Mouse (Mus musculus): ENCODE data around the gene Pdzd2. TPM values are rescaled to one million over a fixed set of nuclear protein-coding genes. Genes with fewer than 3 reads are reported as not detected.

The Pdzd2 gene
- polyA plus RNA-seq, 1 experiment from 2014 or later: 22.1 TPM

GRCm38 (mm10) chr15:12608090-12608489, 131.6 kb downstream of the Pdzd2 start:
- Histone ChIP-seq H3K4me2 (ENCODE audit: low read depth, severe bottlenecking) (no peak overlapping the region), H3K36me3 (ENCODE audit: control insufficient read depth, insufficient read depth, low read length) (no peaks in the 10 kb centered on the region), H3K4me3 (ENCODE audit: low read depth, low read length) (no peak overlapping the region), H3K27ac (replicated peaks; ENCODE audit: low read depth, low read length) (no peak overlapping the region), H3K9me3 (ENCODE audit: control insufficient read depth, low read length) (no peaks in the 10 kb centered on the region; the same call in 1 of the 2 replicates), H3K9ac (ENCODE audit: low read length) (no peak overlapping the region), H3K27me3 (ENCODE audit: control insufficient read depth, insufficient read depth, low read length) (no peaks in the 10 kb centered on the region), H3K4me1 (ENCODE audit: control insufficient read depth, insufficient read depth, low read length) (no peaks in the 10 kb centered on the region)
- ATAC-seq (ENCODE audit: insufficient number of reproducible peaks, low FRiP score, low TSS enrichment, low read depth) (no peak), DNase-seq (ENCODE audit: low spot score) (no peak)
- 84% methylated on average over 6 of the region's 6 CpGs for WGBS

GRCm38 (mm10) chr15:12606306-12606705, 133.4 kb downstream of the Pdzd2 start:
- no peak overlapping the region for H3K27ac ChIP-seq (replicated peaks; ENCODE audit: low read depth, low read length)
- no peak overlapping the region for H3K4me2 ChIP-seq (ENCODE audit: low read depth, severe bottlenecking)
- 77% methylated on average over 9 of the region's 9 CpGs for WGBS
- ATAC-seq (ENCODE audit: insufficient number of reproducible peaks, low FRiP score, low TSS enrichment, low read depth) (no peak), DNase-seq (ENCODE audit: low spot score) (no peak)
- H3K27me3 ChIP-seq (ENCODE audit: control insufficient read depth, insufficient read depth, low read length): no peaks in the 10 kb centered on the region
- H3K9ac ChIP-seq (ENCODE audit: low read length): no peak overlapping the region
- H3K36me3 ChIP-seq (ENCODE audit: control insufficient read depth, insufficient read depth, low read length): no peaks in the 10 kb centered on the region
- H3K9me3 ChIP-seq (ENCODE audit: control insufficient read depth, low read length): no peaks in the 10 kb centered on the region; the same call in 1 of the 2 replicates
- no peaks in the 10 kb centered on the region for H3K4me1 ChIP-seq (ENCODE audit: control insufficient read depth, insufficient read depth, low read length)
- H3K4me3 ChIP-seq (ENCODE audit: low read depth, low read length): no peak overlapping the region

DNA sequence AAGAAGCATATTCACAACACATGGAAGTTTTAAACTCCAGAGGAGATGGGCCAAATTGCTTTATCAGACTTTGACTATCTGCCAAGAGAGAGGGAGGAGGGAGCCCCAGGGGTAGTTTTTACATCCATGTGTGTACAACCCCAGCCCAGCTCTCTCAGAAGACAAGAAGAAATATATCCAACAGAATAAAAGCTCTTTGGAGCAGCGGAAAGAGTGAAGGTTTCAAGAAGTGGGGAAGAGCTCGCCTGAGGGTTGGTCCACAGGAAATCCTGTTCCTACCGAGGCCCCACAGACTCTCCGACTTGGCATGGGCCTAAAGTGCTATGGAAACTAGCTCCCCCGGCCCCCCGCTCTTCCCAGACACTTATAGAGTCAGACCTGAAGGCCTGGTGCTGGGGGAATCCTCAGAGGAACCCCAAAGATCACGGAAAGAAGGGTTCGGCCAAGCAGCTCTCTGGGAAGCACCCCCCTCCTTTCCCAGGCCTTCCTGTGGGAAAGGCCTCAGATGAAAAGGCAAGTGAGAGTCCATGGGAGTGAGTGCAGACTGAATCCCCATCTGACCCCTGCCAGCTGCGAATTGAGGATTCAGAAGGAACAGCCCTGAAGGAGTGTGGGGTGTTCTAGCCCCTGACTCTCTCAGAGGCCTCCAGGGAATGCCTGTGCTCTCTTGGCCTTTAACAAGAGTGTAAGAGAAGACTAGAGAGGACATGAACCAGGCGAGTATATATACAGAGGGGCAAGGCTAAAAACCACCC, 134.3 kb downstream of the Pdzd2 start:
- no peak for DNase-seq (ENCODE audit: low spot score)
- Histone ChIP-seq H3K4me1 (ENCODE audit: control insufficient read depth, insufficient read depth, low read length) (no peaks in the 10 kb centered on the region), H3K27me3 (ENCODE audit: control insufficient read depth, insufficient read depth, low read length) (no peaks in the 10 kb centered on the region), H3K9me3 (ENCODE audit: control insufficient read depth, low read length) (no peaks in the 10 kb centered on the region; the same call in 1 of the 2 replicates), H3K36me3 (ENCODE audit: control insufficient read depth, insufficient read depth, low read length) (no peaks in the 10 kb centered on the region), H3K4me3 (ENCODE audit: low read depth, low read length) (no peak overlapping the region), H3K4me2 (ENCODE audit: low read depth, severe bottlenecking) (no peak overlapping the region), H3K27ac (replicated peaks; ENCODE audit: low read depth, low read length) (no peak overlapping the region), H3K9ac (ENCODE audit: low read length) (no peak overlapping the region)
- WGBS: 78% methylated on average over 10 of the region's 10 CpGs
- no peak for ATAC-seq (ENCODE audit: insufficient number of reproducible peaks, low FRiP score, low TSS enrichment, low read depth)

DNA sequence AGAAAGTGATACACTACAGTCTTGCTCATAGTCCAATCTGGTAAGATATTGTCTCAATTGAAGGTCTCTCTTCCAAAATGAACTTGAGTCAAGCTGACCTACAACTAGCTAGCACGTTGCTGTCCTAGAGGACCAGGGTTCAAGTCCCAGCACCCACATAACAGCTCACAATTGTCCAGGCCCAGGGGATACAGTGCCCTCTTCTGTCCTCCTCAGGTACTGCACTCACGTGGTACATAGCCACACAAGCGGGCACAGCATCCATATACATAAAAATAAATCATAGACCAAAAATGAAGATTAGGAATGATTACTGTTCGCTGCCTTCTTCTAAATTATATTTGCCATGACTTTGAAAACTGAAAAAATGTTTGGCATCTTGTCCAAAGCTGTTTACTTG, 136.1 kb downstream of the Pdzd2 start:
- no peaks in the 10 kb centered on the region for H3K36me3 ChIP-seq (ENCODE audit: control insufficient read depth, insufficient read depth, low read length)
- H3K27me3 ChIP-seq (ENCODE audit: control insufficient read depth, insufficient read depth, low read length): no peaks in the 10 kb centered on the region
- no peaks in the 10 kb centered on the region for H3K4me1 ChIP-seq (ENCODE audit: control insufficient read depth, insufficient read depth, low read length)
- H3K9ac ChIP-seq (ENCODE audit: low read length): no peak overlapping the region
- no peak overlapping the region for H3K4me2 ChIP-seq (ENCODE audit: low read depth, severe bottlenecking)
- H3K9me3 ChIP-seq (ENCODE audit: control insufficient read depth, low read length): no peaks in the 10 kb centered on the region; the same call in 1 of the 2 replicates
- WGBS: 95% methylated on average over 4 of the region's 4 CpGs
- H3K27ac ChIP-seq (replicated peaks; ENCODE audit: low read depth, low read length): no peak overlapping the region
- no peak overlapping the region for H3K4me3 ChIP-seq (ENCODE audit: low read depth, low read length)
- ATAC-seq (ENCODE audit: insufficient number of reproducible peaks, low FRiP score, low TSS enrichment, low read depth) (no peak), DNase-seq (ENCODE audit: low spot score) (no peak)

DNA sequence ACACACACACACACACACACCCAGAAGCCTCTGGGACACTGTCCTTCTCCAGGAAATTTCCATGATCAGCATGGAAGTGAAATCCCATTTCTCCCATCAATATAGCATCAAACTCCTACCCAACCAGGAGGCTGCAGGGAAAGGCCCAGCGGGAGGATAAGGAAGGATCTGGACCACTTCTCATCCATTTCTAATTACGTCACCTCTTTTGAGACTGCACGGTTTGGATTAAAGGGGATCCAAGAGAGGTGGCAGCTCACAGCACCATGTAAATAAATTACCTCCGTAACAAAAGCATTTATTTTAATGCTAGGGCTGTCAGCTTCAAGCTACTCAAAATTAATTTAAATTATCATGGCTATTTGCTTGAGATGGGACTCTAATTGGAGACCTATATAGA, 146.6 kb downstream of the Pdzd2 start:
- H3K4me1 ChIP-seq (ENCODE audit: control insufficient read depth, insufficient read depth, low read length): peaks cover 6% of the 10 kb centered on the region; the same call in 1 of the 2 replicates

DNA sequence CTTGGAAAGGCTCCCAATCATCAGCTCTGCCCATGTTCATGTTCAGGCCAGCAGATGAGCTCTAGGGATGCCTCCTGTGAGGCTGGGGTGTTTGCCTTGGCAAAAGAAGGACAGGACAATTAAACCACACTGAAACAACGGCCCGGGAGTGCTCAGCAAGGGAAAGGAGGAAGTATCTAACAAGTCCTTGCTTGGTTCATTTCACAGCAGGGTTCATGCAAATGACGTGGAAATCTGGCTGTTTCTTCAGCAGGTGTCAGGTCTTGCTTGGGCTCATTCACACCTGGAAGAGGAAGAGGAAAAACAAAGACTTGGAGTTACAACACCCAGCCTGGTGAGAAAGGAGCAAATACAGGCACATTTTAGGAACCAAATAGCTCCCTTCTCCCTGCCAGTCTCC, 147.1 kb downstream of the Pdzd2 start:
- H3K4me2 ChIP-seq (ENCODE audit: low read depth, severe bottlenecking): no peak overlapping the region
- DNase-seq (ENCODE audit: low spot score) (no peak), ATAC-seq (ENCODE audit: insufficient number of reproducible peaks, low FRiP score, low TSS enrichment, low read depth) (no peak)
- H3K36me3 ChIP-seq (ENCODE audit: control insufficient read depth, insufficient read depth, low read length): no peaks in the 10 kb centered on the region
- H3K9me3 ChIP-seq (ENCODE audit: control insufficient read depth, low read length): no peaks in the 10 kb centered on the region
- H3K27me3 ChIP-seq (ENCODE audit: control insufficient read depth, insufficient read depth, low read length): no peaks in the 10 kb centered on the region
- no peak overlapping the region for H3K9ac ChIP-seq (ENCODE audit: low read length)
- WGBS: 11% methylated on average over 3 of the region's 3 CpGs
- H3K4me1 ChIP-seq (ENCODE audit: control insufficient read depth, insufficient read depth, low read length): peaks cover 6% of the 10 kb centered on the region; the same call in 1 of the 2 replicates
- H3K4me3 ChIP-seq (ENCODE audit: low read depth, low read length): no peak overlapping the region
- H3K27ac ChIP-seq (replicated peaks; ENCODE audit: low read depth, low read length): no peak overlapping the region

More for the DNA sequence above, 146.6 kb downstream of the Pdzd2 start:
- no peaks in the 10 kb centered on the region for H3K36me3 ChIP-seq (ENCODE audit: control insufficient read depth, insufficient read depth, low read length)
- WGBS: 50% methylated on average over 4 of the region's 4 CpGs
- H3K4me2 ChIP-seq (ENCODE audit: low read depth, severe bottlenecking): no peak overlapping the region
- ATAC-seq (ENCODE audit: insufficient number of reproducible peaks, low FRiP score, low TSS enrichment, low read depth) (no peak), DNase-seq (ENCODE audit: low spot score) (no peak)
- no peaks in the 10 kb centered on the region for H3K27me3 ChIP-seq (ENCODE audit: control insufficient read depth, insufficient read depth, low read length)
- H3K27ac ChIP-seq (replicated peaks; ENCODE audit: low read depth, low read length): no peak overlapping the region
- no peaks in the 10 kb centered on the region for H3K9me3 ChIP-seq (ENCODE audit: control insufficient read depth, low read length)
- no peak overlapping the region for H3K4me3 ChIP-seq (ENCODE audit: low read depth, low read length)
- no peak overlapping the region for H3K9ac ChIP-seq (ENCODE audit: low read length)

GRCm38 (mm10) chr15:12588661-12589060, 151.1 kb downstream of the Pdzd2 start:
- DNase-seq (ENCODE audit: low spot score): no peak
- no peak overlapping the region for H3K4me3 ChIP-seq (ENCODE audit: low read depth, low read length)
- peaks cover 6% of the 10 kb centered on the region; the same call in 1 of the 2 replicates for H3K4me1 ChIP-seq (ENCODE audit: control insufficient read depth, insufficient read depth, low read length)
- H3K27ac ChIP-seq (replicated peaks; ENCODE audit: low read depth, low read length): no peak overlapping the region
- WGBS: 92% methylated on average over 3 of the region's 3 CpGs
- ATAC-seq (ENCODE audit: insufficient number of reproducible peaks, low FRiP score, low TSS enrichment, low read depth): no peak
- H3K4me2 ChIP-seq (ENCODE audit: low read depth, severe bottlenecking): no peak overlapping the region
- H3K9me3 ChIP-seq (ENCODE audit: control insufficient read depth, low read length): no peaks in the 10 kb centered on the region
- H3K9ac ChIP-seq (ENCODE audit: low read length): no peak overlapping the region
- no peaks in the 10 kb centered on the region for H3K36me3 ChIP-seq (ENCODE audit: control insufficient read depth, insufficient read depth, low read length)
- H3K27me3 ChIP-seq (ENCODE audit: control insufficient read depth, insufficient read depth, low read length): no peaks in the 10 kb centered on the region

DNA sequence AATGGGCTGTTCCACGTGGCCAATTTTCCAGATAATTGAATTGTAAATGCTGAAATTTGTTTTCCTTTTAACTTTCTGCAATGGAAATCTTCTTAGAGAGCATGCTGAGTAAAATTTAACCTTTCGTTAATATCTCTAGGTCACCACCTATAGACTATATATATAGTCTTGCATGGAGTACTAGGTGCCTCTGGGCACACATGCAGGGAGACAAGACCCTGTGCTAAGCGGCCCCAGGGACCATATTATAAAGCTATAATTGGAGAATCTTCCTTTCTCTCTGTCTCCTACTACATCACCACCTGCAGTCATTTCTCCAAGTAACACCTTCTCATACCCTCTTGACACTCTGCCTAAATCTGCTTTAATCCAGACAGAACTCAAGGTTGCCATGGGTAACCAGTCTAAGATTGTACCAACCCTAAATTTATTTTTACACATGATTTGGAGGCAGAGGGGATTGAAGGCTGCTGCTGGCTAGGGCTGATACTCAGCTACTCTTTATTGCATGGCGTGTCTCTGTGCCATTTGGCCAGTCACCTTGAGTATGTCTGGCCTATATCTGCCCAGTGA, 152.8 kb downstream of the Pdzd2 start:
- WGBS: 79% methylated on average over 4 of the region's 4 CpGs
- Histone ChIP-seq H3K9ac (ENCODE audit: low read length) (no peak overlapping the region), H3K4me2 (ENCODE audit: low read depth, severe bottlenecking) (no peak overlapping the region), H3K36me3 (ENCODE audit: control insufficient read depth, insufficient read depth, low read length) (no peaks in the 10 kb centered on the region), H3K27me3 (ENCODE audit: control insufficient read depth, insufficient read depth, low read length) (no peaks in the 10 kb centered on the region), H3K9me3 (ENCODE audit: control insufficient read depth, low read length) (no peaks in the 10 kb centered on the region), H3K4me1 (ENCODE audit: control insufficient read depth, insufficient read depth, low read length) (peaks cover 6% of the 10 kb centered on the region; the same call in 1 of the 2 replicates), H3K27ac (replicated peaks; ENCODE audit: low read depth, low read length) (no peak overlapping the region), H3K4me3 (ENCODE audit: low read depth, low read length) (no peak overlapping the region)
- ATAC-seq (ENCODE audit: insufficient number of reproducible peaks, low FRiP score, low TSS enrichment, low read depth) (no peak), DNase-seq (ENCODE audit: low spot score) (no peak)

All from limb, embryonic 11.5 days (tissue).